Mouse (Mus musculus) spleen, postnatal 0 days (tissue): Measurements from ENCODE around the gene Fxyd7. TPM values are rescaled to one million over a fixed set of nuclear protein-coding genes. Genes with fewer than 3 reads are reported as not detected.

Experiments
- polyA plus RNA-seq: library from polyadenylated mRNA; unstranded; fragments of >200 nt; fragmentation: Nextera tagmentation; extraction: Ambion mirVana; gene quantifications from 2 replicates; pipeline ENCODE4 v1.2.1, GENCODE M21; 2015

Gene Fxyd7
- polyA plus RNA-seq, result 0.33 TPM in 1 of 2 replicates, not detected in the other

GRCm38 (mm10) chr7:31051321-31052021 is at the start of gene Fxyd7:
Fxyd7 (minus strand) TSS chr7:31051467.

GRCm38 (mm10) chr7:31076492-31076891 is 25.2 kb upstream of the Fxyd7 start, which contains the start of gene Fxyd3:
Fxyd3 (minus strand) TSS chr7:31076704.

GRCm38 (mm10) chr7:31059108-31059507 is 7.8 kb upstream of the Fxyd7 start, which contains the start of gene Lgi4:
Lgi4 (plus strand) TSS chr7:31059342.

GRCm38 (mm10) chr7:31057071-31057470 is 5.8 kb upstream of the Fxyd7 start, which contains the start of gene Fxyd1:
Fxyd1 (minus strand) TSS chr7:31057199.

GRCm38 (mm10) chr7:31042431-31042910 is 8.8 kb downstream of the Fxyd7 start, which contains the start of gene Fxyd5:
Fxyd5 (minus strand) TSS chr7:31042481.

Other genes starting within 250 kb of the Fxyd7 start
- gene Ffar2, start 227.7 kb downstream of the Fxyd7 start, polyA plus RNA-seq, result 1.7 and 2.7 TPM in 2 replicates
- not detected in 2 replicates for gene Ffar3, start 195.3 kb downstream of the Fxyd7 start, polyA plus RNA-seq
- 0.18 and 0.27 TPM in 2 replicates for gene Ffar1, start 189.9 kb downstream of the Fxyd7 start, polyA plus RNA-seq
- 3.1 and 3.2 TPM in 2 replicates for gene Cd22, start 171.1 kb downstream of the Fxyd7 start, polyA plus RNA-seq
- gene Mag, start 136.6 kb downstream of the Fxyd7 start, polyA plus RNA-seq, result 0.58 and 0.81 TPM in 2 replicates
- not detected in 2 replicates for gene Hamp2, start 126.8 kb downstream of the Fxyd7 start, polyA plus RNA-seq
- gene Hamp, start 107.4 kb downstream of the Fxyd7 start, polyA plus RNA-seq, result not detected in 2 replicates
- 17.9 and 18.0 TPM in 2 replicates for gene Usf2, start 94.7 kb downstream of the Fxyd7 start, polyA plus RNA-seq
- 3.7 and 4.4 TPM in 2 replicates for gene Lsr, start 78.0 kb downstream of the Fxyd7 start, polyA plus RNA-seq
- 0.67 and 0.72 TPM in 2 replicates for gene Fam187b, start 77.7 kb downstream of the Fxyd7 start, polyA plus RNA-seq
- gene Fxyd5, start 9.0 kb downstream of the Fxyd7 start, polyA plus RNA-seq, result 98.3 and 112 TPM in 2 replicates
- 41.4 and 53.4 TPM in 2 replicates for gene Fxyd1, start 5.7 kb upstream of the Fxyd7 start, polyA plus RNA-seq
- 0.32 TPM in 1 of 2 replicates, not detected in the other for gene Lgi4, start 7.9 kb upstream of the Fxyd7 start, polyA plus RNA-seq
- 23.8 and 24.8 TPM in 2 replicates for gene Fxyd3, start 25.2 kb upstream of the Fxyd7 start, polyA plus RNA-seq
- 14.4 and 18.3 TPM in 2 replicates for gene Hpn, start 63.8 kb upstream of the Fxyd7 start, polyA plus RNA-seq
- gene Scn1b, start 75.5 kb upstream of the Fxyd7 start, polyA plus RNA-seq, result 3.4 and 4.9 TPM in 2 replicates
- 22.1 and 28.0 TPM in 2 replicates for gene Gramd1a, start 104.4 kb upstream of the Fxyd7 start, polyA plus RNA-seq
- gene Scgb2b2, start 239.0 kb upstream of the Fxyd7 start, polyA plus RNA-seq, result not detected in 2 replicates
- gene Scgb1b2, start 240.4 kb upstream of the Fxyd7 start, polyA plus RNA-seq, result not detected in 2 replicates